Mouse (Mus musculus) WW6 (cell line): ENCODE data around the gene Plekhg5.

Experiments used
- DNase-seq: peaks from one replicate; pipeline ENCODE4 v3.0.0-alpha.2; 2013; ENCODE audit warnings: low read depth, low spot score

Gene Plekhg5

GRCm38 (mm10) chr4:152146033-152146827 is 73.9 kb downstream of the Plekhg5 start:
- DNase-seq = no peak

GRCm38 (mm10) chr4:152150546-152150945 is 78.2 kb downstream of the Plekhg5 start:
- DNase-seq = no peak

DNA sequence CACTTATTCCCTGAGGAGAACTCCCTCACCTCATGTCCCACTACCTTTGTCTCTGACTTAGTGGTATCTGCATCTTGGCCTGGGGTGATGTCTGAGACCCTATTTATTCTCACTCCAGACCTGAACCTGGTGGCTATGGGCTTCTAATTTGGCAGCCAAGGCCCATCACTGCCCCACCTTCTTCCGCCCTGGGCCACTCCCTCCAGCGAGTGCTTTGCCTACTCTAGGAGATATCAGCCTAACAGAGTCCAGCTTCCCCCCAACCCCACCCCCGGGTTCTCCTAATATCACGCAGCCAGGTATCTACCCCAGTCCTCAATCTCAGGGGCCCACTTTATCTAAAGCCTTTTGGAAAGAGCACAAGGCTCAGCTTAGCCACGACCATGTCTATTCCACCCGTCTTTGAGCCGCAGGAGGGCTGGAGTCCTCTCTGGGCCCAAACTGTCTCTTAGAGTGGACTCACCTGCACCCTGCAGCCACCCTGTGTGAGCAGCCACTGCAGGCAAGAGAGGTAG is 79.2 kb downstream of the Plekhg5 start:
- DNase-seq = no peak

DNA sequence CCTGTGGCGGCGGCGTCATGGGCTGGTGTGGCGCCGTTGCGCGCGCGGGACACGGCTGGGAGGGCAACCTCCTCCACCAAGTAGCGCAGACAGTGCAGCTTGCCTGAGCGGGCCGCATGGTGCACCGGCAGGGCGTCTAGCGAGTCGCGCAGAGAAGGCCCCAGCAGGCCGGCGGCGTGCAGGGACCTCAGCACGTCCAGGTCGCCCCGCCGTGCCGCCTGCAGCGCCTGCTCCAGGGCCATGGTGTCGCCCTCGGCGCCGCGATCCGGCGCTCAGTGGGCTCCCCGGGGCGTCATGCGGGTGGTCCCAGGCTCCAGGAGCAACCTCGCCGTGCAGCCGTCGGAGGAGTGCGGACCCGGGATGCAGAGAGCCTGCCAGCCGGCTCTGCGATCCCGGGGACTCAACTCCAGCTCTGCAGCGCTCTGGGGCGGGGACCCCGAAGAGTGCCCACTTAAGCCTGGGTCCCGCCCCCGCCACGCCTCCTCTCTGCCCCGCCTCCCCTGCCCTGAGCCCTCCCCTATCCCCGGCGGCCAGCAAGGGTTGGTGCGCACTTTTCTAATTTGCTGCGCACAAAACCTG is 79.8 kb downstream of the Plekhg5 start, which contains the start of gene Espn:
Espn (minus strand) TSS at position 406 of the 579 bp plus-strand sequence.
- DNase-seq = no peak

- peak; percentile 82 for DNase-seq
These were observed 81.5 kb downstream of the Plekhg5 start for GRCm38 (mm10) chr4:152153771-152154177.

DNA sequence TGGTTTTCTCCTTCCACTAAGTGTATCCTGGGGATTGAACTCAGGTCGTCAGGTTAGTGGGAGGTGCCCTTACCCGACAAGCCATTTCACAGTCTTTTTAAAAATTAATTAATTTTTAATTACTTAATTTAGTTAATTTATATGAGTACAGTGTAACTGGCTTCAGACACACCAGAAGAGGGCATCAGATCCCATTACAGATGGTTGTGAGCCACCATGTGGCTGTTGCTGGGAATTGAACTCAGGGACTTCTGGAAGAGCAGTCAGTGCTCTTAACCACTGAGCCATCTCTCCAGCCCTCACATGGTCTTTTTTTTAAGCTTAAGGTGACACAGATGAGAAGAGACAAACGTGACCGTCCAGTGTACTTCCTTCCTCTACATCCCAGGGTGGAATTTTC is 82.7 kb downstream of the Plekhg5 start:
- no peak for DNase-seq

DNA sequence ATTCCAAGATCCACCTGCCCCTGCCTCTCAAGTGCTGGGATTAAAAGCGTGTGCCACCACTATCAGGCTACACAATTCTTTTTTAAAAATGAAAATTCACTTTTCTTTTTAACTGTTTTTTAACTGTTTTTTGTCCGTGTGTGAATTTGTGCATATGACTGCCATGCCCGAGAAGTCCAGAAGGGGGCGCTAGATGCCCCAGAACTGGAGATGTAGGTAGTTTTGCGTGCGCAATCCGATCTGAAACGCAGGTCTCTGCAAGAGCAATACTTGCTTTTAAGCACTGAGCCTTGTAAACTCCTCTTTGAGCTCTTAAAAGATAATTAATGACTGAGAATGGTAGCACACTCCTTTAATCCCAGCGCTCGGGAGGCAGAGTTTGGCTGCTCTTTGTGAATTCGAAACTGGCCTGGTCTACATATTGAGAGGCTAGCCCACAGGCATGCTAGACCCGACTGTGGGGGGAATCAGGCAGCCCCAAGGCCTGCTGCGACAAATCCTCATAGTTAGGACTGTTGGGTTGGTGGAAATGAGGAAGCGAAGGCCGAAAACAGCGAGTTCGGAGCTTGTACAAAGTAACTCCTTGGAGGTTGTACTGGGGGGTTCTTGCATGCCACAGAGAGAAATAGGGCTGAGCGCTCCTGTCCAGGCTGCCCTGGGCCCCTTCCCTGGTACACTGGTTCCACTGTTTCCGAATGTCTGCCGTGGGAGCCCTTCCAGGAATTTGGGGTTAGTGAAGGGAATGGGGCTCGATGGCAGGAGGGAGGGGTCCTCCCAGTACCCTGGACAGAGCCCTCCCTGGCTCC is 85.7 kb downstream of the Plekhg5 start:
- no peak for DNase-seq

- no peak for DNase-seq
These were observed 86.4 kb downstream of the Plekhg5 start, which contains the start of gene Hes2 for GRCm38 (mm10) chr4:152158585-152159284. Gene Hes2, plus strand, starts transcription at chr4:152158867.

- DNase-seq = no peak
These were observed 87.0 kb downstream of the Plekhg5 start for GRCm38 (mm10) chr4:152159285-152159678.

DNA sequence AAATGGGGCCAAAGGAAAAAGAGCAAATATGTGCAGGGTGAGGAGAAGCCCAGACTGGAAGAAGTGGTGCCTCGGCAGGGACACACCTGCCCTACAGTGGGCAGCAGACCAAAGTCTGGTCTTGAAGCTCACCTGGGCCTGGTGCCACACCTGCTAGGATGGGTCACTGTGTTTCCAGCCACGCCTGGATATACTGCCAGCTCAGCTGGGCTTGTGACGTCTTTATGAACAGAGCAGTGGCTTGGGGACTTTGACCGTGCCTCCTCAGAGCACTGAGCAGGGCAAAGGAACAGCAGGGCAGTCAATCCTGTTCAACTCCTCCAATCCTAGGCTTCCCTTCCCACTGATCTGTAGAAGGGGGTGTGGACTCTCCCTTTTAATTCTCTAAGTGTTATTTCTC is 88.5 kb downstream of the Plekhg5 start:
- DNase-seq = no peak

DNA sequence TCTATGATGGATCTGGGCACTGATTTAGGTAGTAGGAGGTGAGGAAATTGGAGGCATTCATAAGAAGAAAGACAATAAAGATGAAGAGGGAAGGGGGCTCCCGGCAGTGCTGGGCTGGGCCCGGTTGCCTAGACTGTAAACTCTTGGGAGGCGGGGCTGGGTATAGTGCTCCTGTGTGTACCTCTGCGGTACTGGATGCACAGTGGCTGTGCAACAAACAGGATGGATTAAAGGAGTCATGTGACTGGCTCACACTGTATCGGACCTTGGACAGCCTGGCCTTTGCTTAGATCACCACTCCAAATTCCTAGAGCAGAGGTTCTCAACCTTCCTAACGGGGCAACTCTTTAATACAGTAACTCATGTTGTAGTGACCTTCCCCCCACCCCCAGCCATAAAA is 89.3 kb downstream of the Plekhg5 start:
- no peak for DNase-seq

- no peak for DNase-seq
These were observed 90.5 kb downstream of the Plekhg5 start for GRCm38 (mm10) chr4:152162748-152163147.
